Comparison of ENCODE assay signal across 21 mouse cellular contexts in the genomic region with DNA sequence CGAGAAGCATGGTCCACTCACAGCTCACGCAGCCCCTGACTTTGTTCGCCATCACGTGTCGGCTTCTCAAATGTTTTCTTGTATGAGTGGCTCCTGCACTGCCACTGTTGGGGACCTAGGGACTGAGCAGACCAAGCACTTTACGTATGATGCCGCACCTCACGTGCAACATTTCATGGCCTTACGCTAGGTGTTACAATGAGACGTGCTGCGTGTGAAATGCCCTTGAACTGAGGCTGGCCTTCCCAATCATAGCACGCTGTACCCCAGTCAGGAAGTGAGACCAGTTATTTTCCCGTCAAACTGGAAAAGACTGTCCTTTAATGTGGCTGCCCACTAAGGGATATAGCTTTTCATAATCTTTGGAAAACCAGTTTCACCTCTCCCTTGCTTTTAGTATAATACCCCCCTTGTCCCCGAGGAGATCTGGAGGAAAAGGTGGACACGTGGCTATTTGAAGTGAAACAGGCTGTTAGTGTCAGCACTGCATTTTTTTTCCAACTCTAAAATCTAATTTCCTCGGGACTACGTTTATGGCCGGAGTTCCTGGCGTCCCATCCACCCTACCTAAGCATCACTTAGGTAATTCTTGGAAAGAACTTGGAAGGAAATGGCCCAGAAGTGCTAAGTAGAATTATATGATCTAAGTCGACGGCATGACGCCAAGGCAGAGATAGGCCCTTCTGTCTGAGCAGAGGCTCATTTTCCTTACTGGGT. TPM values are rescaled to one million over a fixed set of nuclear protein-coding genes. Genes with fewer than 3 reads are reported as not detected.
DNase-seq lines count a peak whose midpoint lies in the region; ATAC-seq lines count a peak whose summit lies in the region.
"Had no signal": no experiment of that assay in that cellular context is flagged by ENCODE, and none has a peak within 500 bp of the region (broad histone marks: within the 10 kb centered on the region; RNA-seq: fewer than 3 reads in every experiment).

No protein-coding gene starts in this region.

- H3K4me2 ChIP-seq in heart, embryonic 13.5 days = no peak overlapping the region
- H3K4me2 ChIP-seq in limb, embryonic 11.5 days (ENCODE audit: low read depth, severe bottlenecking) = no peak overlapping the region
- H3K4me2 ChIP-seq: embryonic facial prominence, embryonic 12.5 days; kidney, embryonic 15.5 days had no signal

- no peaks in the 10 kb centered on the region for H3K27me3 ChIP-seq in heart, embryonic 13.5 days (replicated peaks)
- no peaks in the 10 kb centered on the region for H3K27me3 ChIP-seq in megakaryocyte, embryonic 14.5 days (replicated peaks)
- H3K27me3 ChIP-seq in limb, embryonic 11.5 days (ENCODE audit: control insufficient read depth, insufficient read depth, low read length) = no peaks in the 10 kb centered on the region
- H3K27me3 ChIP-seq: embryonic facial prominence, embryonic 12.5 days; kidney, embryonic 15.5 days had no signal

- ATAC-seq in heart, embryonic 13.5 days (ENCODE audit: extremely low read depth, insufficient number of reproducible peaks, low FRiP score, low TSS enrichment) = no peak
- ATAC-seq in megakaryocyte, adult 5-6 weeks (ENCODE audit: poor library complexity, severe bottlenecking) = no peak
- ATAC-seq in limb, embryonic 11.5 days (ENCODE audit: insufficient number of reproducible peaks, low FRiP score, low TSS enrichment, low read depth) = no peak
- no peak for ATAC-seq in erythroblast, adult 5-6 weeks (replicated peaks; ENCODE audit: low FRiP score, poor library complexity, severe bottlenecking)
- ATAC-seq: hindbrain, postnatal 0 days; intestine, postnatal 0 days; liver, postnatal 0 days had no signal

- peaks cover 16% of the 10 kb centered on the region for H3K4me1 ChIP-seq in heart, embryonic 13.5 days
- peaks cover 19% of the 10 kb centered on the region for H3K4me1 ChIP-seq in megakaryocyte, embryonic 14.5 days
- H3K4me1 ChIP-seq in limb, embryonic 11.5 days (ENCODE audit: control insufficient read depth, insufficient read depth, low read length) = peaks cover 3% of the 10 kb centered on the region; the same call in 1 of the 2 replicates
- H3K4me1 ChIP-seq: embryonic facial prominence, embryonic 12.5 days had no signal

- no peaks in the 10 kb centered on the region for H3K36me3 ChIP-seq in heart, embryonic 13.5 days
- no peaks in the 10 kb centered on the region for H3K36me3 ChIP-seq in megakaryocyte, embryonic 14.5 days (replicated peaks; ENCODE audit: low read length)
- no peaks in the 10 kb centered on the region for H3K36me3 ChIP-seq in limb, embryonic 11.5 days (ENCODE audit: control insufficient read depth, insufficient read depth, low read length)
- H3K36me3 ChIP-seq: embryonic facial prominence, embryonic 12.5 days; hindbrain, embryonic 10.5 days; kidney, embryonic 15.5 days had no signal

- 71% methylated on average over 22 of the region's 22 CpGs for WGBS in heart, embryonic 13.5 days
- WGBS in limb, embryonic 11.5 days = 67% methylated on average over 22 of the region's 22 CpGs

- H3K9me3 ChIP-seq in heart, embryonic 13.5 days = no peaks in the 10 kb centered on the region
- no peaks in the 10 kb centered on the region for H3K9me3 ChIP-seq in megakaryocyte, embryonic 14.5 days
- no peaks in the 10 kb centered on the region for H3K9me3 ChIP-seq in limb, embryonic 11.5 days (ENCODE audit: control insufficient read depth, low read length)
- H3K9me3 ChIP-seq: embryonic facial prominence, embryonic 12.5 days; hindbrain, embryonic 10.5 days; kidney, embryonic 15.5 days had no signal

- no peak overlapping the region for H3K9ac ChIP-seq in heart, embryonic 13.5 days
- no peak overlapping the region for H3K9ac ChIP-seq in limb, embryonic 11.5 days (ENCODE audit: low read length)
- H3K9ac ChIP-seq: embryonic facial prominence, embryonic 12.5 days; kidney, embryonic 15.5 days; liver, postnatal 0 days had no signal

- no peak for DNase-seq in heart, adult 11 months
- peak; percentile 25 for DNase-seq in limb, embryonic 11.5 days (ENCODE audit: low spot score)
- no peak for DNase-seq in adrenal gland, adult 18-20 months (ENCODE audit: low spot score in 2 of 2)
- DNase-seq: adrenal gland, adult 8-10 months; B cell, adult 2 months; cerebellum, adult 8-10 months; liver, postnatal 0 days; midbrain, embryonic 14.5 days; right cerebral cortex, postnatal 25 days; thymus, adult 18-20 months; thymus, postnatal 4 days had no signal

- no peak overlapping the region for H3K4me3 ChIP-seq in heart, embryonic 13.5 days
- peak overlapping the region; percentile 25 for H3K4me3 ChIP-seq in megakaryocyte, embryonic 14.5 days (replicated peaks)
- no peak overlapping the region for H3K4me3 ChIP-seq in limb, embryonic 11.5 days (ENCODE audit: low read depth, low read length)
- H3K4me3 ChIP-seq: embryonic facial prominence, embryonic 12.5 days; hindbrain, embryonic 10.5 days; kidney, embryonic 15.5 days; myocyte had no signal

- peak overlapping the region; percentile 72 for H3K27ac ChIP-seq in heart, embryonic 13.5 days (replicated peaks)
- H3K27ac ChIP-seq in limb, embryonic 11.5 days (replicated peaks; ENCODE audit: low read depth, low read length) = 0 out of 2 replicates have a peak overlapping the region, but pooled peaks have one; percentile 18
- H3K27ac ChIP-seq: embryonic facial prominence, embryonic 12.5 days; hindbrain, embryonic 10.5 days; hindbrain, postnatal 0 days; kidney, embryonic 15.5 days had no signal

RNA-seq across cellular contexts. Expression of a gene that starts 29.4 kb away (rescaled TPM):
- polyA plus RNA-seq in heart, embryonic 13.5 days (2015; fragmentation: Nextera tagmentation; extraction: Ambion mirVana) = 53.0 and 57.9 TPM in 2 replicates
- polyA plus RNA-seq in megakaryocyte, embryonic 14.5 days (2012; ENCODE audit: insufficient read depth, low replicate concordance) = 0.01 TPM in 1 of 2 replicates, not detected in the other
- total RNA-seq in megakaryocyte, adult 5-6 weeks (2015) = not detected in 2 replicates
- total RNA-seq in megakaryocyte, adult 5-6 weeks (2017) = 0.04 TPM in 1 of 2 replicates, not detected in the other
- 31.8 and 36.0 TPM in 2 replicates for polyA plus RNA-seq in limb, embryonic 11.5 days (2014; fragmentation: Nextera tagmentation; extraction: Ambion mirVana)
- total RNA-seq in adrenal gland, adult 18-20 months (2021) = 10 to 100 TPM; 61.8 to 76.3 TPM
- total RNA-seq in erythroblast, adult 5-6 weeks (2015; ENCODE audit: low replicate concordance) = not detected in 2 replicates
- not detected in 2 replicates for total RNA-seq in erythroblast, adult 5-6 weeks (2017; ENCODE audit: low replicate concordance)

Comparison
In these comparisons a context has a peak if more than half of its experiments do, and no peak if none do; other contexts are left out.
1. RNA of a gene that starts 29.4 kb away (total RNA-seq): 61.8 to 76.3 TPM in adrenal gland, adult 18-20 months; 0.04 TPM in megakaryocyte, adult 5-6 weeks and not detected in erythroblast, adult 5-6 weeks; every median in the first group is over 10 times any median in the second.